Mouse (Mus musculus) CH12.LX (cell line): ENCODE data around the gene Tet2.

Experiments
- CHD2 ChIP-seq: IDR thresholded peaks from 2 replicates; pipeline ENCODE4 v1.6.1; 2011; ENCODE audit warnings: low read length, improper control_type of control experiment
- CTCF ChIP-seq, 2 experiments: IDR thresholded peaks in 1 of 2; conservative IDR thresholded peaks in 1 of 2; 2 replicates each; pipeline ENCODE4 v1.5.1; 2011 to 2012; ENCODE audit warnings: low read depth in 2 of 2, low read length in 2 of 2, improper control_type of control experiment in 1 of 2, inconsistent platforms in 1 of 2, mild to moderate bottlenecking in 1 of 2, moderate library complexity in 1 of 2
- ELF1 ChIP-seq: IDR thresholded peaks from 2 replicates; pipeline ENCODE4 v1.6.1; 2014; ENCODE audit warnings: low read depth, mild to moderate bottlenecking, inconsistent platforms, low read length, improper control_type of control experiment
- HCFC1 ChIP-seq: IDR thresholded peaks from 2 replicates; pipeline ENCODE4 v1.6.1; 2012; ENCODE audit warnings: low read depth, mild to moderate bottlenecking, inconsistent platforms, low read length, improper control_type of control experiment
- MYC ChIP-seq: IDR thresholded peaks from 2 replicates; pipeline ENCODE4 v1.6.1; 2011; ENCODE audit warnings: low read depth, mild to moderate bottlenecking, improper control_type of control experiment, low read length
- NELFE ChIP-seq: IDR thresholded peaks from 2 replicates; pipeline ENCODE4 v1.6.1; 2011; ENCODE audit warnings: low read depth, low read length, improper control_type of control experiment
- POLR2A ChIP-seq: IDR thresholded peaks from 2 replicates; pipeline ENCODE4 v1.6.1; 2011; ENCODE audit warnings: low read depth, mild to moderate bottlenecking, improper control_type of control experiment, low read length
- POLR2AphosphoS2 ChIP-seq: IDR thresholded peaks from 2 replicates; pipeline ENCODE4 v1.6.1; 2011; ENCODE audit warnings: low read depth, low read length, improper control_type of control experiment
- RAD21 ChIP-seq: IDR thresholded peaks from 2 replicates; pipeline ENCODE4 v1.6.1; 2011; ENCODE audit warnings: low read depth, mild to moderate bottlenecking, low read length, improper control_type of control experiment, moderate library complexity
- SMC3 ChIP-seq: IDR thresholded peaks from 2 replicates; pipeline ENCODE4 v1.6.1; 2011; ENCODE audit warnings: low read depth, low read length, improper control_type of control experiment
- TBP ChIP-seq: conservative IDR thresholded peaks from 2 replicates; pipeline ENCODE4 v1.6.1; 2011; ENCODE audit warnings: low read depth, low read length, improper control_type of control experiment
- TCF12 ChIP-seq: IDR thresholded peaks from 2 replicates; pipeline ENCODE4 v1.6.1; 2014; ENCODE audit warnings: low read depth, mild to moderate bottlenecking, inconsistent platforms, low read length, improper control_type of control experiment
- USF1 ChIP-seq: IDR thresholded peaks from 2 replicates; pipeline ENCODE4 v1.6.1; 2014; ENCODE audit warnings: low read depth, mild to moderate bottlenecking, inconsistent platforms, low read length, improper control_type of control experiment
- ZKSCAN1 ChIP-seq: IDR thresholded peaks from 2 replicates; pipeline ENCODE4 v1.6.1; 2012; ENCODE audit warnings: low read depth, inconsistent platforms, low read length, improper control_type of control experiment, borderline replicate concordance

DNA sequence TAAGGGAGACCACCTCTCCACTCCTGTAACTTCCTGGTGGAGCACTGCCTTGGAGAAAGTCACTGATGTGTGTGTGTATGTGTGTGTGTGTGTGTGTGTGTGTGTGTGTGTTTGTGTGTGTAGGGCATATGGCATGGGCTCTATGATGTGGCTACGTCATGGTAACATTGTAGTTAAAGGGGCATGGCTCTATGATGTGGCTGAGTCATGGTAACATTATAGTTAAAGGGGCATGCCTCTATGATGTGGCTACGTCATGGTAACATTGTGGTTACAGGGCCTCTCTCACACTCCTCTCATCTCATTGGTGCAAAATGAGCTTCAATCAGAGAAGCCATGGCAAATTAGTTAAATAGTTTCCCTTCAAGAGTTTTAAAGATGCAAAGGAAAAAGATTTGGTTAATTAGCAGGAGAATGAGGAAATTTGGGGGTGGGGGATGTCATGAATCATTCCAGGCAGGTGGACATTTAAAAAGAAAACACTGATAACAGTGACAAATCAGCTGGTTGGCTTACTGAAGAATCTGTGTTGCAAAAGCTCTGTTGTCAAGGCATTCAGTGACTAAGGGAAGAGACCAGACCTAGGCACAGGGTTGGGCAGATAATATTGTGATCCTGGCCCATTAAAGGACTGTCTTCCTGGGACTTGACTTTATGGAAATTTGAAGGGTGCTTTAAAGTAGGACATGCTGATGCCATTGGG, 18.7 kb upstream of the Tet2 start:
- no peak for TF ChIP-seq POLR2A
- no peak for TF ChIP-seq CHD2
- no peak for TF ChIP-seq POLR2AphosphoS2
- no peak for TF ChIP-seq CTCF (conservative IDR thresholded peaks at IDR 0.05 in 1 of 2, IDR thresholded peaks at IDR 0.05 in 1 of 2; ENCODE audit: low read depth in 2 of 2, low read length in 2 of 2)
- no peak for TF ChIP-seq HCFC1
- no peak for TF ChIP-seq USF1
- TF ChIP-seq TCF12, result no peak
- no peak for TF ChIP-seq MYC
- TF ChIP-seq SMC3, result no peak
- no peak for TF ChIP-seq TBP
- TF ChIP-seq ELF1, result no peak
- no peak for TF ChIP-seq NELFE
- TF ChIP-seq ZKSCAN1, result no peak
- no peak for TF ChIP-seq RAD21
